Mouse (Mus musculus): Measurements from ENCODE around the gene Rtn4rl1. TPM values are rescaled to one million over a fixed set of nuclear protein-coding genes. Genes with fewer than 3 reads are reported as not detected.

Rtn4rl1 gene
- polyA plus RNA-seq, 1 experiment = 2.7 TPM

- no peak overlapping the region for H3K27ac ChIP-seq (ENCODE audit: insufficient read depth, low read length)
- no peaks in the 10 kb centered on the region for H3K4me1 ChIP-seq (ENCODE audit: control insufficient read depth, insufficient read depth, low read length)
- TF ChIP-seq POLR2A (IDR thresholded peaks at IDR 0.05; ENCODE audit: low read depth, low read length) = no peak
- no peak overlapping the region for H3K4me3 ChIP-seq (ENCODE audit: insufficient read depth, low read length)
Measured at GRCm38 (mm10) chr11:75209363-75209762, 15.8 kb downstream of the Rtn4rl1 start.

GRCm38 (mm10) chr11:75210093-75210492, 16.5 kb downstream of the Rtn4rl1 start:
- H3K4me1 ChIP-seq (ENCODE audit: control insufficient read depth, insufficient read depth, low read length) = no peaks in the 10 kb centered on the region
- no peak overlapping the region for H3K4me3 ChIP-seq (ENCODE audit: insufficient read depth, low read length)
- H3K27ac ChIP-seq (ENCODE audit: insufficient read depth, low read length) = no peak overlapping the region
- TF ChIP-seq CTCF (IDR thresholded peaks at IDR 0.05; ENCODE audit: borderline replicate concordance, insufficient read depth, low read length) = no peak
- no peak for TF ChIP-seq POLR2A (IDR thresholded peaks at IDR 0.05; ENCODE audit: low read depth, low read length)

GRCm38 (mm10) chr11:75210755-75211154, 17.2 kb downstream of the Rtn4rl1 start:
- Histone ChIP-seq H3K27ac (ENCODE audit: insufficient read depth, low read length) (no peak overlapping the region), H3K4me1 (ENCODE audit: control insufficient read depth, insufficient read depth, low read length) (no peaks in the 10 kb centered on the region), H3K4me3 (ENCODE audit: insufficient read depth, low read length) (no peak overlapping the region)
- no peak for TF ChIP-seq POLR2A (IDR thresholded peaks at IDR 0.05; ENCODE audit: low read depth, low read length)
- no peak for TF ChIP-seq CTCF (IDR thresholded peaks at IDR 0.05; ENCODE audit: borderline replicate concordance, insufficient read depth, low read length)

DNA sequence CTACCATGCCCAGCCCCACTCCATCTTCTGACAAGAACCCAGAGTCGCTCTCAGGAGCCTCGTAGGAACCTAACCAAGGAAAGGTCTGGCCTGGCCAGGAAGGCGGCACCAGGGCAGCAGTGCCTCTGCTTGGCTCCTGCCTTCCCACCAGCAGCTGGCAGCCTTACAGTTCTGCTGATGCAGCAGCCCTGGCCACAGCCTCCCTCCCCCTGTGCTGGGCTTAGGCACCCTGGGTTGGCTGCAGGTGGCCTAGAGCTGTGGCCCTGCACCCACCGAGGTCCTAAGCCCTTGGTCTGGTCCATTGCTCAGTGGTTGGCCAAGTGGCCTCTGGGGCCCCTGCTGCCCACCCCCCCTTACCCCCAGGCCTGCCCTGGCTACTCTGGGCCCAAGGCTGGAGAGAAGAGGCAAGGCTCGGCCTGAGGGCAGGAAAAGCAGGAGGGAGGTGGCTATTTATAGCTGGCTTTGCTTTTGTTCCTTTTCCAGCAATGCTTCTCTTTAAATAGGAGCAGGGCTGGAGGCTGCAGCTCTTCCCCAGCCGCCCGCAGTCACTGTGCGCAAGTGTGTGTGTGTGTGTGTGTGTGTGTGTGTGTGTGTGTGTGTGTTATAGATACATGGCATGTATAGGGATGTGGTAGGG, 18.6 kb downstream of the Rtn4rl1 start:
- no peaks in the 10 kb centered on the region for H3K4me1 ChIP-seq (ENCODE audit: control insufficient read depth, insufficient read depth, low read length)
- TF ChIP-seq CTCF (IDR thresholded peaks at IDR 0.05; ENCODE audit: borderline replicate concordance, insufficient read depth, low read length) = no peak
- no peak for TF ChIP-seq POLR2A (IDR thresholded peaks at IDR 0.05; ENCODE audit: low read depth, low read length)

DNA sequence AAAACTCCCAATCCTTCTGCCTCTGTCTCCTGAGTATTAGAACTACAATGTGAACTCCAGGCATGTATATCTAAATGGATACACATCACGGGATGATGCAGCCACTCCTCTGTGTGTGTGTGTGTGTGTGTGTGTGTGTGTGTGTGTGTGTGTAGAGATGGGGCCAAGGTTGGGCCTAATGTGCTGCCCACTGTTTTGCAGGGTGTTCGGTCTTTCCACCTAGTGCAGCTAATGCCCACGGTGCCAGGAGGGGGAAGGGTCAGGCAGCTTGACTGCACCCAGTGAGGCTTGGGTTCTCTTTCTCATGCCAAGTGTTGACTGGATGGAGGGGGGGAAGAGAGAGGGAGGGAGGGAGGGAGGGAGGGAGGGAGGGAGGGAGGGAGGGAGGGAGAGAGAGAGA, 19.3 kb downstream of the Rtn4rl1 start:
- H3K27ac ChIP-seq (ENCODE audit: insufficient read depth, low read length) = no peak overlapping the region
- no peak overlapping the region for H3K4me3 ChIP-seq (ENCODE audit: insufficient read depth, low read length)
- no peaks in the 10 kb centered on the region for H3K4me1 ChIP-seq (ENCODE audit: control insufficient read depth, insufficient read depth, low read length)
- TF ChIP-seq POLR2A (IDR thresholded peaks at IDR 0.05; ENCODE audit: low read depth, low read length) (no peak), CTCF (IDR thresholded peaks at IDR 0.05; ENCODE audit: borderline replicate concordance, insufficient read depth, low read length) (no peak)

More for the DNA sequence above, 18.6 kb downstream of the Rtn4rl1 start:
- no peak overlapping the region for H3K27ac ChIP-seq (ENCODE audit: insufficient read depth, low read length)
- H3K4me3 ChIP-seq (ENCODE audit: insufficient read depth, low read length) = no peak overlapping the region

DNA sequence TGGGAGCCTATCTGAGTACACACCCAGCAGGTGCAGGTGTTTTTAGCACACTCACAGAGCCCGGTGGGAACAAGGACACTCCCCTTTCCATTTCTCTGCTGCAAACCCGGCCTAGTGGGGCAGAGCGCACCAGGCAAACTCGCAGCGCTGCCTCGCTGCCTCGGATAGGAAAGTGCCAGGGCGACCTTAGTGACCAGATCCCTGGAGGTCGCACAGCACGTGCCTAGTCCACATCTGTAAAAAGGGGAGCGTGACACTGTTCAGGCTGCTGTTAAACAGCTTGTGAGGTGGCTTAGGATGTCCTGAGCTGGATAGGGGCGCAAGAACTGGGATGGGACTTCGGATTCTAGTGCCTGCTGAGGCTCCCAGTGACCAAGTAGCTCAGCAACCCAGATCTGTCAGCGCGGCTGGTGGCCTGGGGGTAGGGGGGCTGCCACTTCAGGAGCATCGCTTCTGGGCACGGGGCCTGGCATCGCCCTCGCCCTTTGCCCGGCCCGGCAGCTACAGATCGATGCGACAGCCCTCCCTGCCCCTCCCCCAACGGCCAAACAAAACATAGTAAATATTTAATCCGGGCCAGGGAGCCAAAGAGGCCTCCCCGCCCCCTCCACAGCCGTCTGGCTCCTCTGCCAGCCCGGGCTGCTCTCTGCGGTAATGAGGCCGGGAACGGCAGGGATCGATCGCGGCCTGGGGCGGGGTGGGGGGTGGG, 19.9 kb downstream of the Rtn4rl1 start:
- no peak overlapping the region for H3K27ac ChIP-seq (ENCODE audit: insufficient read depth, low read length)
- TF ChIP-seq POLR2A (IDR thresholded peaks at IDR 0.05; ENCODE audit: low read depth, low read length) = no peak
- TF ChIP-seq CTCF (IDR thresholded peaks at IDR 0.05; ENCODE audit: borderline replicate concordance, insufficient read depth, low read length) = no peak
- H3K4me1 ChIP-seq (ENCODE audit: control insufficient read depth, insufficient read depth, low read length) = no peaks in the 10 kb centered on the region
- H3K4me3 ChIP-seq (ENCODE audit: insufficient read depth, low read length) = no peak overlapping the region

DNA sequence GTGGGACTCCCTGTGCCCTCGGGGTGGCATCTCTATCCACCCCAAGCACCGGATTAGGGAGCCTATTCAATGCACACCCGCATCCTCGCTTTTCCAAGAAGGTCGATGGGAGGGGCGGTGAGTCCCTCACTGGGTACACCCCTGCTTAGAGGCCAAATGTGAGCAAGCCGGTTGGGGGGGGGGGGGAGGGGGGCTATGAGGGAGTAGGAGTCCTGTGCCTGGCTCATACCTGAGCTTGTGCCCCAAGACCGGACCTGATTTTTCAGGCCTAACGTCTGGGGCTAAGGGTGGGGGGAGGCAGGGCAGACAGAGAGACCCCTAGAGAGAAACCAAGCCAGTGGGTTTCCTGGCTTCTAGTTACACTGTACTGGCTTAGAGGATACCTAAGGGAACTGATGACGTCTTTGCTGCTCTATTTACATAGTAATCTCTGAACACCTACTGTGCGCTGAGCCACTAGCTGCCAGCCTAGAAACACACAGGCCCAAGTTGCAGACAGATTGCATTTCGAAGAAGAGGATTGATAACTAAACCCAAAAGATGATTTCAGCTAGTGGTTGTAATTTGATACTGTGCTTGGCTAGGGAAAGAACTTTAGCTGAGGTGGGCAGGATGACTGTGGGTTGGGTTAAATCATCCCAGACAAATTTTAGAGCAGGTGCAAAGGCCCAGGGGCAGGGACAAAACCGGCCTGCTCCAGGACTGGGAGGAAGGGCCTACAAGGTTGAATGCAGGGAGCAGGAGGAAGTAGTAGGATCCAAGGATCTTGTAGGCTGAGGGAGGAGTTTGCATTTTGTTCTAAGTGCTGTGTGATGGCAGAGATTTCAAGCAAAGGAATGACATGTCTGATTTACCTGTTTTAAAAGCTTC, 20.7 kb downstream of the Rtn4rl1 start:
- no peak overlapping the region for H3K4me3 ChIP-seq (ENCODE audit: insufficient read depth, low read length)
- H3K4me1 ChIP-seq (ENCODE audit: control insufficient read depth, insufficient read depth, low read length) = no peaks in the 10 kb centered on the region
- TF ChIP-seq POLR2A (IDR thresholded peaks at IDR 0.05; ENCODE audit: low read depth, low read length) = no peak
- TF ChIP-seq CTCF (IDR thresholded peaks at IDR 0.05; ENCODE audit: borderline replicate concordance, insufficient read depth, low read length) = no peak
- no peak overlapping the region for H3K27ac ChIP-seq (ENCODE audit: insufficient read depth, low read length)

- Histone ChIP-seq H3K4me1 (ENCODE audit: control insufficient read depth, insufficient read depth, low read length) (no peaks in the 10 kb centered on the region; the same call in 1 of the 2 replicates), H3K27ac (ENCODE audit: insufficient read depth, low read length) (no peak overlapping the region), H3K4me3 (ENCODE audit: insufficient read depth, low read length) (no peak overlapping the region)
- no peak for TF ChIP-seq POLR2A (IDR thresholded peaks at IDR 0.05; ENCODE audit: low read depth, low read length)
- TF ChIP-seq CTCF (IDR thresholded peaks at IDR 0.05; ENCODE audit: borderline replicate concordance, insufficient read depth, low read length) = no peak
Measured at GRCm38 (mm10) chr11:75220115-75220514, 26.5 kb downstream of the Rtn4rl1 start.

- H3K27ac ChIP-seq (ENCODE audit: insufficient read depth, low read length) = no peak overlapping the region
- no peak overlapping the region for H3K4me3 ChIP-seq (ENCODE audit: insufficient read depth, low read length)
- no peaks in the 10 kb centered on the region; the same call in 1 of the 2 replicates for H3K4me1 ChIP-seq (ENCODE audit: control insufficient read depth, insufficient read depth, low read length)
- TF ChIP-seq POLR2A (IDR thresholded peaks at IDR 0.05; ENCODE audit: low read depth, low read length) = no peak
- TF ChIP-seq CTCF (IDR thresholded peaks at IDR 0.05; ENCODE audit: borderline replicate concordance, insufficient read depth, low read length) = no peak
Measured at GRCm38 (mm10) chr11:75220517-75221145, 27.0 kb downstream of the Rtn4rl1 start.
